Mouse (Mus musculus) thymus, postnatal 36 days (tissue): Measurements from ENCODE around the gene Atf5.

Experiments
- DNase-seq, 2 experiments: peaks; one replicate each; pipeline ENCODE4 v3.0.0; 2022; ENCODE audit warnings: mixed read lengths in 2 of 2

Atf5 gene

GRCm38 (mm10) chr7:44816470-44817021 is at the start of gene Atf5:
Gene Atf5 (minus strand): TSS chr7:44816658.
- no peak for DNase-seq

- no peak for DNase-seq
Measured at GRCm38 (mm10) chr7:44864595-44865542, 48.4 kb upstream of the Atf5 start.

- no peak for DNase-seq
Measured at GRCm38 (mm10) chr7:44863982-44864494, 47.6 kb upstream of the Atf5 start.

GRCm38 (mm10) chr7:44863210-44863609 is 46.8 kb upstream of the Atf5 start:
- no peak for DNase-seq

GRCm38 (mm10) chr7:44862434-44862833 is 46.0 kb upstream of the Atf5 start:
- no peak for DNase-seq

GRCm38 (mm10) chr7:44861429-44861816 is 45.0 kb upstream of the Atf5 start:
- no peak for DNase-seq

- peak; percentile 62 to 67 for DNase-seq
Measured at GRCm38 (mm10) chr7:44860576-44861428, 44.3 kb upstream of the Atf5 start.

- DNase-seq = no peak
Measured at GRCm38 (mm10) chr7:44859896-44860295, 43.4 kb upstream of the Atf5 start.

GRCm38 (mm10) chr7:44857905-44858304 is 41.4 kb upstream of the Atf5 start:
- DNase-seq = peak in 1 of 2 experiments; percentile 40

- peak; percentile 82 to 85 for DNase-seq
Measured at GRCm38 (mm10) chr7:44857042-44857552, 40.6 kb upstream of the Atf5 start, which contains the start of gene Pnkp. Gene Pnkp (plus strand): TSS chr7:44857139.

- peak in 1 of 2 experiments; percentile 63 for DNase-seq
Measured at GRCm38 (mm10) chr7:44856265-44856916, 39.9 kb upstream of the Atf5 start.

- peak in 1 of 2 experiments; percentile 56 for DNase-seq
Measured at GRCm38 (mm10) chr7:44855036-44855435, 38.6 kb upstream of the Atf5 start.

- peak; percentile 83 to 84 for DNase-seq
Measured at GRCm38 (mm10) chr7:44854356-44855031, 38.0 kb upstream of the Atf5 start.

GRCm38 (mm10) chr7:44853596-44854355 is 37.3 kb upstream of the Atf5 start:
- no peak for DNase-seq

GRCm38 (mm10) chr7:44853065-44853464 is 36.6 kb upstream of the Atf5 start:
- no peak for DNase-seq

- no peak for DNase-seq
Measured at GRCm38 (mm10) chr7:44852259-44853027, 36.0 kb upstream of the Atf5 start.

GRCm38 (mm10) chr7:44851625-44852234 is 35.3 kb upstream of the Atf5 start:
- no peak for DNase-seq

GRCm38 (mm10) chr7:44850789-44851624 is 34.5 kb upstream of the Atf5 start:
- DNase-seq = no peak
